Mouse (Mus musculus) small intestine, adult 2 months (tissue): ENCODE data around the gene 1700003E16Rik.

Source experiments
- CTCF ChIP-seq: fragments of 200-500 bp; IDR thresholded peaks from 2 replicates; pipeline ENCODE4 v1.5.1; 2012; ENCODE audit warnings: low read depth, mild to moderate bottlenecking, control low read depth, inconsistent platforms, low read length, moderate library complexity, mixed read lengths; ENCODE audit not compliant: insufficient replicate concordance, insufficient read length; ENCODE audit errors: extremely low read depth
- POLR2A ChIP-seq: fragments of 200-500 bp; IDR thresholded peaks from 2 replicates; pipeline ENCODE4 v1.6.1; 2012; ENCODE audit warnings: low read depth, mild to moderate bottlenecking, control low read depth, inconsistent platforms, low read length, moderate library complexity

DNA sequence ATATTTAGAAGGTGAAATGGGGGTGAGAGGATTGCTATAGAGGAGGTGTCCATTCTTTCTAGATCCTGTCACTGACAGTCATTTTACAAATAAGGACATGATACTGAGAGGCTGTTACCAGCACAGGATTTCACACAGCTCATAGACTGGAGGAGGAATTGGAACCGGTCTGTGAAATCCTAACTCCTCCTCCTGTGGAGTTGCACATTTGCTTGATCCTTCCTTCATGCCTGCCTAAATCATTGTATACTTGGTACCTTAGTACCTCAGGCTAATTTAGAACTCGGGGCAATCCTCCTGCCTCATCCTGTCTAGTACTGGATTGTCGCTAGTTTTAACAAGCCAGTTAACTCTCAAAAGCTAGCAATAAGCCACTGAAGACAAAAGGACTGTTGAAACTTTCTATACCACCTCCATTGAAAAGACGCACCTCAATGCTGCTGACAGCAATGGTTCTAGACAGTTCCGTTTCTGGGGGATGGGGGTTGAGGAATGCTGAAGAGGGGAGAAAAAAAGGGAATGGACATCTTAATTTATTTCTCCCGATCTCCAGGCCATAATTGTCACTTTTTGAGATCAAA lies 8.9 kb downstream of the 1700003E16Rik start:
- TF ChIP-seq CTCF (no peak), POLR2A (no peak)
